Mouse (Mus musculus): ENCODE data around the gene Fam71f1. TPM values are rescaled to one million over a fixed set of nuclear protein-coding genes. Genes with fewer than 3 reads are reported as not detected.

Fam71f1 gene
- total and polyA plus RNA-seq, 2 experiments from 2014 or later: 0.07 TPM; not detected in 1

DNA sequence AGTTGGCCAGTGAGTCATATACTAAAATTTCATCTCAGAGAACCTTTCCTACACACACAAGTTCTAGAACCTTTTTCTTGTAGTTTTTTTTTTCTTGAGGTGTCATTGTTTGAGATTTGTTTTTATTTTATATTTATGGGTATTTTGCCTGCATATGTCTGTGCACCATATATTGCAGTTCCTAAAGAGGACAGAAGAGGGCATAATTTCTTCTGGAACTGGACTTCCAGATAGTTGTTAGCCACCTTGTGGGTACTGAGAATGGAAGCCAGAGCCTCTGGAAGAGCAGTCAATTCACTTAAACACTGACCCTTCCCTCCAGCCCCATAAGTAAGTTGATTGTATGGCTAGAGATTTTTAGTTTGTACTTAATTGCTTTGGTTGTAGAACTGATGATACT lies 32.7 kb downstream of the Fam71f1 start:
- H3K36me3 ChIP-seq (replicated peaks; ENCODE audit: control insufficient read depth, insufficient read depth, low read length): peaks cover 4% of the 10 kb centered on the region; the same call in 1 of the 2 replicates
- no peak overlapping the region for H3K4me2 ChIP-seq (ENCODE audit: low read depth, low read length)
- no peaks in the 10 kb centered on the region for H3K9me3 ChIP-seq (replicated peaks; ENCODE audit: control insufficient read depth, low read length)
- no peaks in the 10 kb centered on the region for H3K27me3 ChIP-seq (ENCODE audit: control insufficient read depth, insufficient read depth, low read length)
- H3K4me3 ChIP-seq (ENCODE audit: low read depth, low read length): no peak overlapping the region
- no peak overlapping the region for H3K27ac ChIP-seq (ENCODE audit: low read depth)
- no peak for ATAC-seq (ENCODE audit: insufficient read depth, low read depth)
- H3K9ac ChIP-seq (replicated peaks; ENCODE audit: low read depth, low read length): no peak overlapping the region
- TF ChIP-seq CTCF (IDR thresholded peaks at IDR 0.05; ENCODE audit: low read depth) (peak; percentile 20; the same call in 1 of the 2 replicates), EP300 (IDR thresholded peaks at IDR 0.05; ENCODE audit: low read depth) (no peak)
- H3K4me1 ChIP-seq (ENCODE audit: control insufficient read depth, insufficient read depth): peaks cover 40% of the 10 kb centered on the region
- DNase-seq (ENCODE audit: low spot score): no peak

DNA sequence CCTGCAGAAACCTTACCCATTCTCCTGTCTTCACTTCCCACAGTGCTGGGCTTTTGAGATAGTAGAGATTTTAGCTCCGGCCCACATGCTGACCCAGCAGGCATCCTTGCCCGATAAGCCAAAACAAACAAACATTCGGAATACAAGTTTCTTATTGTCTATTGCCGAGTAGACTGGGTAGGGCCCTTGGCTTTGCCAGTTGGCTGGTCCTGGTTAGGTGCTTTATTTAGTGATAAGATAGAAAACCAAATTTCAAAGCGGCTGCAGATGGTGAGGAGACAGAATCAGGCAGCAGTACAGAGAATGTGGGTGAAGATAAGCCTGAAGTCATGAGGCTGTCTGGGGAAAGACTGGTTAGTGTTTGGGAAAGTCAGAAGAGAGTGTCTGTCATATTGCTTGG lies 33.9 kb downstream of the Fam71f1 start:
- 12% methylated on average over 5 of the region's 5 CpGs for WGBS
- TF ChIP-seq EP300 (IDR thresholded peaks at IDR 0.05; ENCODE audit: low read depth) (no peak), CTCF (IDR thresholded peaks at IDR 0.05; ENCODE audit: low read depth) (no peak)
- Histone ChIP-seq H3K36me3 (replicated peaks; ENCODE audit: control insufficient read depth, insufficient read depth, low read length) (peaks cover 16% of the 10 kb centered on the region), H3K27ac (ENCODE audit: low read depth) (peak overlapping the region; percentile 65), H3K9me3 (replicated peaks; ENCODE audit: control insufficient read depth, low read length) (no peaks in the 10 kb centered on the region), H3K9ac (replicated peaks; ENCODE audit: low read depth, low read length) (peak overlapping the region; percentile 16; the same call in 1 of the 2 replicates), H3K27me3 (ENCODE audit: control insufficient read depth, insufficient read depth, low read length) (no peaks in the 10 kb centered on the region), H3K4me3 (ENCODE audit: low read depth, low read length) (peak overlapping the region; percentile 9; the same call in 1 of the 2 replicates), H3K4me1 (ENCODE audit: control insufficient read depth, insufficient read depth) (peaks cover 40% of the 10 kb centered on the region), H3K4me2 (ENCODE audit: low read depth, low read length) (peak overlapping the region; percentile 47)
- no peak for ATAC-seq (ENCODE audit: insufficient read depth, low read depth)
- DNase-seq (ENCODE audit: low spot score): no peak

DNA sequence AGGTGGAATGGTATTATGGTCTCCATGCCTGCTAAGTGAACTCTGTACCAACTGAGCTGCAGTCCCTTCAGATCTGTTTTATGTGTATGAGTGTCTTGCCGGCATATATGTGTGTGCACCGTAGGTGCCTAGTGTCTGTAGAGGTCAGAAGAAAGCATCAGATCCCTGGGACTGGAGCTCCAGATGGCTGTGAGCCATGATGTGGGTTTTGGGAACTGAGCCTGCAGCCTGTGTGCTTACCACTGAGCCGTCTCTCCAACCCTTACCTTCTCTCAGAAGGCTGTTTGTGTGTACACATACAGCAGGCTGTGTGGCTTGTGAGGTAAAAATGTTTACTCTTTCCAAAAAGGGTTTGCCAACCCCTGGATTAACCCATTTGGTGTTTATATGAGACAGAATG lies 40.4 kb downstream of the Fam71f1 start:
- 0 out of 2 replicates have a peak, but pooled peaks have one; percentile 36 for ATAC-seq (ENCODE audit: insufficient read depth, low read depth)
- H3K9ac ChIP-seq (replicated peaks; ENCODE audit: low read depth, low read length): no peak overlapping the region
- 52% methylated on average over 3 of the region's 3 CpGs for WGBS
- TF ChIP-seq CTCF (IDR thresholded peaks at IDR 0.05; ENCODE audit: low read depth): no peak
- no peak for TF ChIP-seq EP300 (IDR thresholded peaks at IDR 0.05; ENCODE audit: low read depth)
- H3K36me3 ChIP-seq (replicated peaks; ENCODE audit: control insufficient read depth, insufficient read depth, low read length): peaks cover 37% of the 10 kb centered on the region
- H3K9me3 ChIP-seq (replicated peaks; ENCODE audit: control insufficient read depth, low read length): no peaks in the 10 kb centered on the region
- 0 out of 2 replicates have a peak overlapping the region, but pooled peaks have one; percentile 32 for H3K4me2 ChIP-seq (ENCODE audit: low read depth, low read length)
- H3K27ac ChIP-seq (ENCODE audit: low read depth): peak overlapping the region; percentile 83
- no peak overlapping the region for H3K4me3 ChIP-seq (ENCODE audit: low read depth, low read length)
- DNase-seq (ENCODE audit: low spot score): peak; percentile 28
- H3K4me1 ChIP-seq (ENCODE audit: control insufficient read depth, insufficient read depth): peaks cover 24% of the 10 kb centered on the region
- H3K27me3 ChIP-seq (ENCODE audit: control insufficient read depth, insufficient read depth, low read length): no peaks in the 10 kb centered on the region

DNA sequence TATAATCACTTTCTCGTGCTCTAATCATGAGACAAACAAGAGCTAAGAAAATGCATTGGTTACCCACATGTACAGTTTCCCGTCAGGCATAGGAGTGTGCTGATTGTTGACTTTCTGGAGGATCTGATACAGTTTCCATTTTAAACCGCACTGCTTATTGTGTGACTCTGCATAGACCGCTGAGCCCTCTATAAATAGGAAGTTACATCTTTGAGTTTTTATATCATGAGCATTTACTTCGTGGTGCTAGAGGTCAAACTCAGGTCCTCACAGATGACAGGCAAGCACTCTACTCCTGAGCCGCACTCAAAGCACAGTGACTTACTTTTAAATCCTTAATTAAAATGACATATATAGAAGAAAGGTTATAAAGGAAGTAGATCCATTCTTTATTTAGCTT lies 41.3 kb downstream of the Fam71f1 start:
- Histone ChIP-seq H3K9me3 (replicated peaks; ENCODE audit: control insufficient read depth, low read length) (no peaks in the 10 kb centered on the region), H3K4me3 (ENCODE audit: low read depth, low read length) (no peak overlapping the region), H3K36me3 (replicated peaks; ENCODE audit: control insufficient read depth, insufficient read depth, low read length) (peaks cover 38% of the 10 kb centered on the region), H3K4me1 (ENCODE audit: control insufficient read depth, insufficient read depth) (peaks cover 19% of the 10 kb centered on the region), H3K4me2 (ENCODE audit: low read depth, low read length) (peak overlapping the region; percentile 32), H3K27me3 (ENCODE audit: control insufficient read depth, insufficient read depth, low read length) (no peaks in the 10 kb centered on the region), H3K27ac (ENCODE audit: low read depth) (peak overlapping the region; percentile 83), H3K9ac (replicated peaks; ENCODE audit: low read depth, low read length) (no peak overlapping the region)
- 20% methylated on average over 6 of the region's 6 CpGs for WGBS
- ATAC-seq (ENCODE audit: insufficient read depth, low read depth) (peak; percentile 83), DNase-seq (ENCODE audit: low spot score) (peak; percentile 69)
- TF ChIP-seq EP300 (IDR thresholded peaks at IDR 0.05; ENCODE audit: low read depth): no peak
- TF ChIP-seq CTCF (IDR thresholded peaks at IDR 0.05; ENCODE audit: low read depth): no peak

DNA sequence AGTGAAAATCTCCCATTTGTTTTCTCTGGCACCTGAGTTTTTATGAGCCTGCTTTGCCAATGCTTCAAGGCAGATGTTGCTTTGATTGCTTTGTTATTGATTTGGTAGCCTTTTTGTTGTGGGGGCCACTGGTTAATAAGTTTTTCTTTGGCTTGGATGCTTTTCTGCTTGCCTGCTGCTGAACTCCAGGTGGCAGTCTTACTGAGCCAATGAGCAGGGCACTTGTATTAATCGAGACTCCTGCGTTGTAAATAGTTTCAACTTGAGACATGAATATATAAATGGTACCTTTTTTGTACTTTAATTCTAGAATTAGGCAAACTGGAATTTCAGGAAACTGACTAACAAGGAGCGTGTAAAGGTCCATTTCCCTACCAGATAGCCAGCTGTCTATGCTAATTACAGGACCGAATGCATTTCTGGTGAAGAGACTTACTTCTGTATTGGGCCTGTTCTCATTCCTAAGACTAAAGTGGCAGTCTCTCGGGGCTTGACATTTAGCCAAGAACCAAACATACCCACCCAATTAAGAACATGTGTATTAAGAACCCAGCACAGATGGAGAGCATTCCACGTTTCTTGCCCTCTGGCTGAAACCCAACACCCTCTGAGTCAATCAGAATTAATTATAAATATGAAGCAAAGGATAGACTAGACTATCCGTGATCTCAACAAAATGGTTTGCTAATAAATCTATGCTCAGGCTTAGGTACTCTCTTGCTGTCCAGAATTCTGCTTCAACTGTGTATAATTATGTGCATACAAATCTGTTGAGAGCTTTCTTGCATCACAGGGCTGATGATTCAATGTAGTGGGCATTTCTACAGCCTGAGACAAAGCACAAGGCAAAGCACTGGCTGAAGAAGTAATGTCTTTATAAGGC lies 43.5 kb downstream of the Fam71f1 start:
- ATAC-seq (ENCODE audit: insufficient read depth, low read depth) (peak; percentile 24; the same call in 1 of the 2 replicates), DNase-seq (ENCODE audit: low spot score) (no peak)
- peaks cover 48% of the 10 kb centered on the region for H3K36me3 ChIP-seq (replicated peaks; ENCODE audit: control insufficient read depth, insufficient read depth, low read length)
- H3K4me2 ChIP-seq (ENCODE audit: low read depth, low read length): no peak overlapping the region
- H3K4me3 ChIP-seq (ENCODE audit: low read depth, low read length): no peak overlapping the region
- H3K9me3 ChIP-seq (replicated peaks; ENCODE audit: control insufficient read depth, low read length): no peaks in the 10 kb centered on the region
- H3K4me1 ChIP-seq (ENCODE audit: control insufficient read depth, insufficient read depth): peaks cover 19% of the 10 kb centered on the region
- TF ChIP-seq EP300 (IDR thresholded peaks at IDR 0.05; ENCODE audit: low read depth) (no peak), CTCF (IDR thresholded peaks at IDR 0.05; ENCODE audit: low read depth) (peak; percentile 56)
- peak overlapping the region; percentile 71 for H3K27ac ChIP-seq (ENCODE audit: low read depth)
- no peak overlapping the region for H3K9ac ChIP-seq (replicated peaks; ENCODE audit: low read depth, low read length)
- H3K27me3 ChIP-seq (ENCODE audit: control insufficient read depth, insufficient read depth, low read length): no peaks in the 10 kb centered on the region
- WGBS: 38% methylated on average over 7 of the region's 7 CpGs

Data from heart, postnatal 0 days (tissue).